Comparison of ENCODE assay signal across 8 mouse cellular contexts in genomic region chrX:7821865-7822779, GRCm38 (mm10). TPM values are rescaled to one million over a fixed set of nuclear protein-coding genes. Genes with fewer than 3 reads are reported as not detected.
DNase-seq lines count a peak whose midpoint lies in the region; ATAC-seq and TF ChIP-seq lines count a peak whose summit lies in the region.

Gene Kcnd1 (plus strand): TSS chrX:7822289.

- TF ChIP-seq CTCF in lung, embryonic 14.5 days (IDR thresholded peaks at IDR 0.05; ENCODE audit: low read depth): no peak

- H3K27ac ChIP-seq in lung, embryonic 14.5 days (ENCODE audit: low read depth): no peak within 1 kb of the TSS
- H3K27ac ChIP-seq in intestine, embryonic 16.5 days (ENCODE audit: low read length): 0 out of 2 replicates have a peak within 1 kb of the TSS, but pooled peaks have one; percentile 14

- no peaks in the 10 kb centered on the region for H3K4me1 ChIP-seq in lung, embryonic 14.5 days (ENCODE audit: insufficient read depth)
- H3K4me1 ChIP-seq in intestine, embryonic 16.5 days (ENCODE audit: control insufficient read depth, insufficient read depth, low read length): no peaks in the 10 kb centered on the region

- H3K9me3 ChIP-seq in lung, embryonic 14.5 days (ENCODE audit: low read depth, low read length): no peaks in the 10 kb centered on the region
- H3K9me3 ChIP-seq in intestine, embryonic 16.5 days (ENCODE audit: control insufficient read depth, low read length): no peaks in the 10 kb centered on the region

- peak within 1 kb of the TSS; percentile 39 for H3K4me3 ChIP-seq in lung, embryonic 14.5 days (ENCODE audit: low read depth, low read length)
- peak within 1 kb of the TSS; percentile 47 for H3K4me3 ChIP-seq in intestine, embryonic 16.5 days (ENCODE audit: low read length)

- peak; percentile 67 for DNase-seq in lung, embryonic 14.5 days
- no peak for DNase-seq in lung, postnatal 25 days (ENCODE audit: low spot score)
- peak; percentile 5 to 14 for DNase-seq in cerebellum, postnatal 36 days
- DNase-seq in gastrocnemius, adult 18-20 months (ENCODE audit: low spot score): peak; percentile 2
- DNase-seq in liver: peak; percentile 20
- peak; percentile 43 for DNase-seq in right cerebral cortex, adult 18-20 months
- no peak for DNase-seq in spleen, postnatal 4 days (ENCODE audit: low spot score in 2 of 2)

- ATAC-seq in lung, embryonic 14.5 days (ENCODE audit: insufficient read depth): peak; percentile 83
- ATAC-seq in intestine, embryonic 16.5 days: peak; percentile 79

- H3K9ac ChIP-seq in lung, embryonic 14.5 days: peak within 1 kb of the TSS; percentile 42
- H3K9ac ChIP-seq in intestine, embryonic 16.5 days (ENCODE audit: low read depth, low read length): peak within 1 kb of the TSS; percentile 50

- H3K27me3 ChIP-seq in lung, embryonic 14.5 days (ENCODE audit: insufficient read depth, low read length): no peaks in the 10 kb centered on the region
- no peaks in the 10 kb centered on the region for H3K27me3 ChIP-seq in intestine, embryonic 16.5 days (replicated peaks; ENCODE audit: control insufficient read depth, insufficient read depth, low read length)

- WGBS in lung, embryonic 14.5 days: 10% methylated on average over 16 of the region's 24 CpGs
- WGBS in intestine, embryonic 16.5 days: 12% methylated on average over 23 of the region's 24 CpGs

- H3K4me2 ChIP-seq in lung, embryonic 14.5 days: peak within 1 kb of the TSS; percentile 65
- H3K4me2 ChIP-seq in intestine, embryonic 16.5 days (ENCODE audit: low read depth, low read length): peak within 1 kb of the TSS; percentile 66

- H3K36me3 ChIP-seq in lung, embryonic 14.5 days (ENCODE audit: insufficient read depth): peaks cover 10% of the 10 kb centered on the region; the same call in 1 of the 2 replicates
- no peaks in the 10 kb centered on the region for H3K36me3 ChIP-seq in intestine, embryonic 16.5 days (ENCODE audit: control insufficient read depth, insufficient read depth, low read length)

RNA-seq across cellular contexts. Expression of gene Kcnd1, which starts in this region (rescaled TPM):
- 1.6 and 2.0 TPM in 2 replicates for polyA plus RNA-seq in lung, embryonic 14.5 days (2014; fragmentation: Nextera tagmentation; extraction: Ambion mirVana)
- under 1 TPM in 1 of 2 experiments, not detected in 1; 0.12 TPM for total RNA-seq in gastrocnemius, adult 18-20 months (2021)
- polyA plus RNA-seq in intestine, embryonic 16.5 days (2015; fragmentation: Nextera tagmentation; extraction: Ambion mirVana): 1.2 and 1.3 TPM in 2 replicates

Comparison
In these comparisons a context has a peak if more than half of its experiments do, and no peak if none do; other contexts are left out.
1. DNase-seq: peak in lung, embryonic 14.5 days (single experiment), cerebellum, postnatal 36 days (2 of 2), liver (single experiment) and right cerebral cortex, adult 18-20 months (single experiment); none in lung, postnatal 25 days (single experiment) and spleen, postnatal 4 days (0 of 2).
2. Peak in DNase-seq in gastrocnemius, adult 18-20 months; RNA of the gene not detected or under 1 TPM.